Mouse (Mus musculus) heart, postnatal 4 days (tissue): ENCODE results near the gene Slc6a13. TPM values are rescaled to one million over a fixed set of nuclear protein-coding genes. Genes with fewer than 3 reads are reported as not detected.

Experiments used
- DNase-seq: peaks from one replicate; pipeline ENCODE4 v3.0.0; 2021
- microRNA-seq, 2 experiments: library from miRNA; unstranded; fragments of <30 nt; microRNA quantifications; one replicate each; pipeline ENCODE4 v1.2.0; 2021 to 2022
- total RNA-seq, 2 experiments: library from RNA; stranded (reverse); gene quantifications; 2 replicates each; pipeline ENCODE4 v1.2.3; 2021

Slc6a13 gene
- total RNA-seq, 2 experiments from 2014 or later, result 3.7 to 4.7 TPM

- no peak for DNase-seq
Measured at GRCm38 (mm10) chr6:121382071-121382470, 82.0 kb downstream of the Slc6a13 start.

DNA sequence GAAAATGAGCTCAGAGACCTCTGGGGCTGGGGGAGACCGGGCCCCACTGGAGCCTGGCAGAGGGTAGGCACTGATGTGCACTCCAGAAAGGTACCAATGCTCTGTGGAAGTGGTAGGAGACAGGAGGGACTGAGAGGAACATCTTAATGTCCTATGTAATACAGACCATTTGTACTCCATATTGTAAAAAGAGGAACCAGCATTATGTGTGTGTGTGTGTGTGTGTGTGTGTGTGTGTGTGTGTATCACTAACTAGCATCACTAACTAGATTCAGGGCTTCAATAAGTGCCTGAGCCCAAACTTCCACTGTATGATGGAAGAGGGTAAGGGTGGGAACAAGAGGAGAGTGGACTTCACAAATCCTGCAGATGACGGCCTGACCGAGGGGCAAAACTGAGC, 85.4 kb downstream of the Slc6a13 start:
- DNase-seq, result no peak

Small RNA genes lying within 50 kb of the gene (microRNA-seq; reads per million reads assigned to microRNA genes)
- 0 reads per million in 2 experiments for gene Gm24855

Other genes starting within 250 kb of the Slc6a13 start
- gene Mical3, start 169.2 kb upstream of the Slc6a13 start, total RNA-seq, result 100 to 1,000 TPM; 201 to 216 TPM
- gene Pex26, start 116.6 kb upstream of the Slc6a13 start, total RNA-seq, result 1 to 10 TPM; 6.4 to 8.0 TPM
- gene Tuba8, start 89.5 kb upstream of the Slc6a13 start, total RNA-seq, result 10 to 100 TPM; 20.9 to 27.5 TPM
- under 1 TPM; 0.67 to 0.68 TPM for gene Usp18, start 54.3 kb upstream of the Slc6a13 start, total RNA-seq
- gene Slc6a12, start 42.8 kb downstream of the Slc6a13 start, total RNA-seq, result under 1 TPM; 0.27 to 0.29 TPM
- gene Iqsec3, start 173.5 kb downstream of the Slc6a13 start, total RNA-seq, result under 1 TPM; 0.19 to 0.32 TPM